Mouse (Mus musculus) forebrain, embryonic 12.5 days (tissue): Measurements from ENCODE around the gene Acyp2. TPM values are rescaled to one million over a fixed set of nuclear protein-coding genes. Genes with fewer than 3 reads are reported as not detected.

ENCODE experiments used
- ATAC-seq: fragments of 200-750 bp; cut with Nextera tagmentation; 2 replicates; pipeline ENCODE4 v1.8.0; 2017; ENCODE audit warnings: moderate TSS enrichment; ENCODE audit not compliant: low FRiP score
- H3K27ac ChIP-seq: fragments of 300-500 bp; sonication (generic); 2 replicates; pipeline ENCODE4 v1.5.1; 2016; ENCODE audit warnings: mild to moderate bottlenecking
- H3K27me3 ChIP-seq: fragments of 300-500 bp; sonication (generic); 2 replicates; pipeline ENCODE4 v1.6.1; 2016; ENCODE audit warnings: mild to moderate bottlenecking
- H3K36me3 ChIP-seq: fragments of 300-500 bp; sonication (generic); replicated peaks from 2 replicates; pipeline ENCODE4 v1.6.1; 2016; ENCODE audit warnings: mild to moderate bottlenecking
- H3K4me1 ChIP-seq: fragments of 300-500 bp; sonication (generic); 2 replicates; pipeline ENCODE4 v1.6.1; 2016
- H3K4me2 ChIP-seq: fragments of 300-500 bp; sonication (generic); 2 replicates; pipeline ENCODE4 v1.6.1; 2016; ENCODE audit warnings: mild to moderate bottlenecking, moderate library complexity
- H3K4me3 ChIP-seq: fragments of 300-500 bp; sonication (generic); replicated peaks from 2 replicates; pipeline ENCODE4 v1.5.1; 2016; ENCODE audit warnings: mild to moderate bottlenecking
- H3K9ac ChIP-seq: fragments of 300-500 bp; sonication (generic); 2 replicates; pipeline ENCODE4 v1.6.1; 2016; ENCODE audit warnings: mild to moderate bottlenecking
- H3K9me3 ChIP-seq: fragments of 300-500 bp; sonication (generic); 2 replicates; pipeline ENCODE4 v1.6.1; 2016
- WGBS: fragments of 180-500 bp; shearing (Covaris S2); methylation state at CpG from one replicate; pipeline ENCODE4 v1.1.7; 2016; 5-methylcytosine and 5-hydroxymethylcytosine counted together
- polyA plus RNA-seq: library from polyadenylated mRNA; unstranded; fragments of >200 nt; fragmentation: Nextera tagmentation; extraction: Ambion mirVana; gene quantifications from 2 replicates; pipeline ENCODE4 v1.2.1, GENCODE M21; 2016

Gene Acyp2
- polyA plus RNA-seq, 1 experiment from 2014 or later = 9.4 TPM

DNA sequence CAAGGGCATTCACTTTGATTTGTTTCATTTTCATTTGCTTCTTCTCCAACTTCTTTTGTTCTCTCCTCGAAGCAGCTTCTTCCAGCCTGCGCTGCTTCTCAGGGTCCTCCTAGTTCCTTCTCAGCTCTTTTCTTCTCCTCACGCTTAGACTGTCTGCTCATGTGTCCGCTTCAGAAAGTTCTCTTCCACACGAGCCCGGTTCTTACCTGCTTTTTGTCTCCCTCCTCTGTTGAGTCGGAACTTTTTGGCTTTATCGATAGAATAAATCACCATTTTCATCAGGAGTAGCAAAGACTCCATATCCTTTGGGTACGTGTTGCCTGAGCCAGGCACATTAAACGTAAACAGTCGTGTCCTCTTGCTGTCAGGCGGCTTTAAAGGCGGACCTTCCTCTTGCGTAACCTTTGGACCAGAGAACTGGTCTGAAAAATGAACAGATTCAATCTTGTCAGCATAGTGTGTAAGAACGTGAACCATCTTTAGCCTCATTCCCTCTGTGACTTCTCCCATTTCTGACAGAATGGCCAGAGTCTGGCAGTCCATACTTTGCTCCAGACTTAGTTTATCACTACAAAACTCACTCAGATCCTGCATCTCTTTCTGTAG is 76.5 kb downstream of the Acyp2 start:
- 92% methylated on average over 15 of the region's 15 CpGs for WGBS
- no peak for ATAC-seq

DNA sequence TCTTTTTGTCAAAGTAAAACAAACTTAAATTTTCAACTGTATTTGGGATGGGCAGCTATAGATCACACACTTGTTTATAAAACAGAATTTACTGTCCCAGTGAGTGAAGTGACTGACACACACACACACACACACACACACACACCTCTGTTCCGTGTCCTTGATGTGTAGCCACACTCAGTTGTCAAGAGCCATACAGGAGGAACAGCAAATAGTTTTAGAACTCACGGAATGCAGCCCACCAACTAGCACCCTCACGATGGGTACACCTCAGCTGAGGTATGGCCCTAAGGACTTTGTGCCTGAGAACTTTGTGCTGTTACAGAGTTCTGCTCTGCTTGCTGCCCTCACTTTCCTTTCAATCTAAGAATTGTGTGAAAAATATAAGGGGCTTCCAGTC is 78.8 kb downstream of the Acyp2 start:
- H3K36me3 ChIP-seq = no peaks in the 10 kb centered on the region
- H3K27me3 ChIP-seq = no peaks in the 10 kb centered on the region
- H3K4me1 ChIP-seq = no peaks in the 10 kb centered on the region
- no peaks in the 10 kb centered on the region for H3K9me3 ChIP-seq
- no peak for ATAC-seq
- no peak overlapping the region for H3K27ac ChIP-seq
- 94% methylated on average over 3 of the region's 3 CpGs for WGBS
- no peak overlapping the region for H3K9ac ChIP-seq
- H3K4me3 ChIP-seq = no peak overlapping the region
- H3K4me2 ChIP-seq = no peak overlapping the region

More for the DNA sequence above, 76.5 kb downstream of the Acyp2 start:
- Histone ChIP-seq H3K4me2 (no peak overlapping the region), H3K27ac (no peak overlapping the region), H3K27me3 (no peaks in the 10 kb centered on the region), H3K36me3 (no peaks in the 10 kb centered on the region), H3K9ac (no peak overlapping the region), H3K9me3 (no peaks in the 10 kb centered on the region), H3K4me1 (no peaks in the 10 kb centered on the region), H3K4me3 (no peak overlapping the region)

DNA sequence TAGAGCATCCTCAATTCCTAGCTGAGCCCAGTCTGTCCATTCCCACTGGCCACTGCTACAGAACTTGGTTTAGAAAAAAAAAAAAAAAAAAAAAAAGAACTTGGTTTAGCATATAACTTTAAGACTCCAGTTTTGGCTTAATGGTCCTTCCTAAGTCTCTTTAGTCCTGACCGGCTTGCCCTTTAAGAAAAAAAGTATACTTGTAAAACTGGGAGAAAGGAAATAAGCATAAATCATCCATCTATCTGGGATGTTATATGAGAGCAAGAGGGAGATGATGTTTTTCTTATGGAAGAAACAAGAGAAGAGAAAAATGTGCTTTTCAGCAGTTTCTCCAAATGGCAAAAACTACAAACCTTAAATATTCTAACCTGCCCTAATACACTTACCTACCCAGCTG is 89.2 kb downstream of the Acyp2 start:
- Histone ChIP-seq H3K4me2 (no peak overlapping the region), H3K4me3 (no peak overlapping the region), H3K27me3 (no peaks in the 10 kb centered on the region), H3K9ac (no peak overlapping the region), H3K9me3 (no peaks in the 10 kb centered on the region), H3K4me1 (no peaks in the 10 kb centered on the region), H3K27ac (no peak overlapping the region), H3K36me3 (no peaks in the 10 kb centered on the region)
- ATAC-seq = no peak
- 89% methylated on average over 1 of the region's 1 CpGs for WGBS

DNA sequence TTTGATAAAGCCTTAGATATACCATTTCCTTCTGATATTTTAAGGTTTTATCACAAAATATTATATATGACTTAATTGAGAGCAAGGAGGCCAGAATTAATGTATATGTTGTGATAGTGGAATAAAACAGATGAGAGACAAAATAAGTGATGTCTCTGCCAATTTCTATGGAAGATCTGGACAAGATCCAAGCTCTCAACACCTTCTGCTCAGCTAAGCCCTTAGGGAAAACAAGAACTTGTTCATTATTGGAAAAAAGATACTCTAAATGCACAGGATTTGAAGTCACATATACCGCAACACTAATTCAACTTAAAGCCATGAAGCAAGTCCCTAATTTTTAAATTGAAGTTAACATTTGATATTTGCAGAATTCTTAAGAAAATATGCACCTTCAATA is 96.0 kb downstream of the Acyp2 start:
- 91% methylated on average over 1 of the region's 1 CpGs for WGBS
- no peaks in the 10 kb centered on the region for H3K9me3 ChIP-seq
- H3K4me3 ChIP-seq = no peak overlapping the region
- no peak overlapping the region for H3K27ac ChIP-seq
- H3K27me3 ChIP-seq = no peaks in the 10 kb centered on the region
- ATAC-seq = no peak
- no peak overlapping the region for H3K9ac ChIP-seq
- no peaks in the 10 kb centered on the region for H3K4me1 ChIP-seq
- H3K36me3 ChIP-seq = no peaks in the 10 kb centered on the region
- H3K4me2 ChIP-seq = no peak overlapping the region

DNA sequence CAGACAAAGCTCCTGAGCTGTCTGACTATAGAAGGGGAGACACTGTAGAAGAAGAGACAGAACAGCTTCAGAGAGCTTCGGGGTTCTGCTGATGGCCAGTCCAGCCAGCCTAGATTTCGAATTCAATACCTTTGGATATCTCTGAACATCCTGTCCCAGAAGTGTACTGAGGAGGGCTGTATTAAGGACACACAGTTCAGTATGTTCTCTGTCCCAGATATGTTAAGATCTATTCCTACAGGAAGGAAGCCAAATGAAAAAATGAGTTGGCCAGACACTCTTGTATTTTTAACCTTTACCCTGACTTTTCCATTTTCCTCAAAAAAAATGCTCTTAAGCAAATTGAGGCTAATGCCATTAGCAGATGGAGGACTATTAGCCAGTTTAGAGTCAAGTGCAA is 132.3 kb downstream of the Acyp2 start:
- no peak for ATAC-seq
- H3K4me1 ChIP-seq = no peaks in the 10 kb centered on the region

DNA sequence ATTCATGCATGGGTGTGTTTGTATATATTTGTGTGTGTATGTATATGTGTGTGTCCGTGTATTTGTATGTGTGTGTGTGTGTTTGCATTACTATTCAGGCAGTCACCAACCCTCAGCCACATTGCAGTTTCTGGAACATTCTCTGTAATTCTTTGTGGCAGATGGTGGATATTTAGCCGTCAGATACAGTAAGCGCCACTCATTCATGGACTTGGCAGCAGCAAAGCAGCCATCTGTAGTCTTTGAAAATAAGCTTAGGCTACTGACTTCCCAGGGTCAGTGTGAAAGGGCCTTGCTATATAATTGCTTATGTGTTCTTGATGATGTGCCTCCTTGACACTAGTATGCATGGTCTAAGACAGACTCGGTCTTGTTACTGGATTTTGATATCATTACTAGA is 141.2 kb downstream of the Acyp2 start:
- Histone ChIP-seq H3K27me3 (no peaks in the 10 kb centered on the region), H3K9ac (no peak overlapping the region), H3K4me2 (no peak overlapping the region), H3K4me3 (no peak overlapping the region), H3K9me3 (no peaks in the 10 kb centered on the region), H3K36me3 (no peaks in the 10 kb centered on the region), H3K4me1 (no peaks in the 10 kb centered on the region), H3K27ac (no peak overlapping the region)
- 85% methylated on average over 4 of the region's 4 CpGs for WGBS
- no peak for ATAC-seq

More for the DNA sequence above, 132.3 kb downstream of the Acyp2 start:
- Histone ChIP-seq H3K27ac (no peak overlapping the region), H3K4me2 (no peak overlapping the region), H3K27me3 (no peaks in the 10 kb centered on the region), H3K36me3 (no peaks in the 10 kb centered on the region), H3K9ac (no peak overlapping the region), H3K9me3 (no peaks in the 10 kb centered on the region), H3K4me3 (no peak overlapping the region)
- WGBS = 86% methylated on average over 2 of the region's 2 CpGs

DNA sequence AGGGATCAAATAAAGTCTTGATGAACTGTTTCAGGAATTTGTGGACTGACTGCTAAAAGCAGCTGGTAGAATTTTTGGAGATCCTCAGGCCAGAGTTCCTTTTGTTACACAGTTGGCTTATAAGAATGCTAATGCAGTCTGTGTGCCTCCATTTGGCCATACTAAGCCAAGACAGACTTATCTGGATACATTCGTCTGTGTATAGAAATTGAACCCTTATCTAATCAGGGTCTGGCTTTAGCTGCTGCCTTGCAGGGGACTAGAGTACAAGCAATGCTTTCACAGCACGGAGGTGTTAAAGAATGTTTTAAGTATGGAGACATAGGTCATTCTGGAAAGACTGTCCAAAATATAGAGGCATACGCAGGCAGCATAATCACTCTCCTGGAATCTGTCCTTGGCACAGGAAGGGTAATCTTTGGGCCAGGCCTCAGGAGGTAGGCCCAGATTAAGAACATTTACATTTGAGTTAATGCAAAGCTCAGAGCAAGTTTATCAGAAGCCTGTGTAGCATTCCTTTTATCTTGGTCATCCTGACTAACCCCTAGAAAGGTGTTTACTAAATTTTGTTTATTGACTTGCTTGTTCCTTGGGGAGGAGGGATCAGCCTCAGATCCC is 150.5 kb downstream of the Acyp2 start:
- ATAC-seq = no peak
- H3K36me3 ChIP-seq = no peaks in the 10 kb centered on the region
- WGBS = 85% methylated on average over 3 of the region's 3 CpGs
- H3K9ac ChIP-seq = no peak overlapping the region
- H3K4me1 ChIP-seq = no peaks in the 10 kb centered on the region
- H3K4me2 ChIP-seq = no peak overlapping the region
- H3K27ac ChIP-seq = no peak overlapping the region
- H3K4me3 ChIP-seq = no peak overlapping the region
- no peaks in the 10 kb centered on the region for H3K27me3 ChIP-seq
- no peaks in the 10 kb centered on the region for H3K9me3 ChIP-seq

DNA sequence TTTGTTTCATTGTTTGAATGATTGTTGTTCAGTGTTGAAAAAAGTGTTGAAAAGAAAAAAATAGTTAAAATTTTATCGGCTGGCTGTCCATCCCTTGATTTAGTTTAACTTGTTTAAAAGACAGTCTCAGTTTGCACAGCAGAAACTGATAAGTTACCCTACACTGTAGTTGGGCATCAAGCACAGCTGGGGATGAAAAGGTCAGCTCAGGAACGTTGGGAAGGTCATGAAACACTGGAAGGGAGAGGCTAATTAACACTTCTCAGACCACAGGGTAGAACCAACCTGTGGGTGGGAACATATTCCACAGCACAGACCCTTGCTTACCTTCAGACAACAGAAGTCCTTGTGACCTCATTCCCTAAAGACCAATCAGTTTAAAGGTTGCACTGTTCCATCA is 152.2 kb downstream of the Acyp2 start:
- 61% methylated on average over 2 of the region's 2 CpGs for WGBS
- H3K36me3 ChIP-seq = no peaks in the 10 kb centered on the region
- no peak overlapping the region for H3K27ac ChIP-seq
- no peak overlapping the region for H3K4me2 ChIP-seq
- H3K4me1 ChIP-seq = no peaks in the 10 kb centered on the region
- ATAC-seq = no peak
- no peak overlapping the region for H3K9ac ChIP-seq
- no peaks in the 10 kb centered on the region for H3K27me3 ChIP-seq
- no peak overlapping the region for H3K4me3 ChIP-seq
- no peaks in the 10 kb centered on the region for H3K9me3 ChIP-seq

DNA sequence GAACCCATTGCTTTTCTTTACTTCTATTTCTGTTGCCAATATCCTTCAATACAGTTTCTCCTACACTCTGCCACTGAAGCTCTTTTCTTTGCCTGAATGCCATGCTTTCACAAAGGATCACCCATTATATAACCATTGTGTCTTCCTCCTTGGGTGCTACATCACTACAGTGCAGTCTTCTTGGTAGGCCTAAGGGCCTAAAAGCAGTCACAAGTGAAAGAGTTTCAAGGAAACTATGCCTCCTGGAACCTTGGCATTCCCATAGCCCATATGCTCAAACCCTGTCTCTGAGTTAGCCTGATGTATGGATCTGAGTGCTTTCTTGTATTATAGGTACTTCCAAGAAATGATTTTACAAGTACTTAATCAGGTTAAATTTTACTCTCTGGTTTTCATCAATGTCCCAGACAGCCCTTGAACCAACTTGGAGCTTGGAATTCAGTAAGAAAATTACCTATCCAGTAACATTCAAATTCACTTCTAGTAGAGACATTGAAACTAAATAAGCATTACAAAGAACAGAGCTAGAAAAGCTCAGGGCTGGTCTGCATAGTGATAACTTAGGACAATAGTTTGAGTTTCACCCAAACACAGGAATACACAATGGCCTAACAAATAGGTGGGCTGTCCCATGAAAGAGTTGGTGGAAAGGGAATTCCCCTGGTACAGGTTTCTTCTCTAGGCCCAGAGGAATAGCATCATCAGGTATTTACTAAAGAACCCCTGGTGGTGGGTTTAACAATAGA is 157.7 kb downstream of the Acyp2 start:
- H3K36me3 ChIP-seq = no peaks in the 10 kb centered on the region
- H3K9me3 ChIP-seq = no peaks in the 10 kb centered on the region
- no peak overlapping the region for H3K4me3 ChIP-seq
- H3K4me1 ChIP-seq = no peaks in the 10 kb centered on the region
- no peaks in the 10 kb centered on the region for H3K27me3 ChIP-seq
- H3K9ac ChIP-seq = no peak overlapping the region
- no peak overlapping the region for H3K4me2 ChIP-seq
- no peak overlapping the region for H3K27ac ChIP-seq
- no peak for ATAC-seq

DNA sequence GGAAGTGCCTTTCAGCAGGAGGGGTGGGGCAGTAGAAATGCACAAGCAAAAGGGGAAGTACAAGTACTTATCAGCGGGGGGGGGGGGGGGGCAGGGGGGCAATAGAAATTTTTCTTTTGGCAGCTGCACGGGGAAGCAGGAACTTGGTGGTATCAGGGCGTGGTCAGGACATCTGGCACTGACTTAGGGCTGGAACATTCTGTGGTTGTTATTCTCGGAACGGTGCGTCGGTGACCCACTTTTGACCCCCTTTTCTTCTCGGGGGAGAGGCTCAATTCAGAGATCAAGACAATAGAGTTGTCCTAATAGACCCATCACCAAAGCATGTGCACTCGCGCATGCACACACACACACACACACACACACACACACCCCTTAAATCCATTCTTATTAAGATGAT is 161.2 kb downstream of the Acyp2 start:
- Histone ChIP-seq H3K4me1 (no peaks in the 10 kb centered on the region), H3K27me3 (no peaks in the 10 kb centered on the region), H3K4me2 (no peak overlapping the region), H3K9me3 (no peaks in the 10 kb centered on the region), H3K4me3 (no peak overlapping the region), H3K36me3 (no peaks in the 10 kb centered on the region), H3K9ac (no peak overlapping the region), H3K27ac (no peak overlapping the region)
- no peak for ATAC-seq
- WGBS = 83% methylated on average over 10 of the region's 10 CpGs

DNA sequence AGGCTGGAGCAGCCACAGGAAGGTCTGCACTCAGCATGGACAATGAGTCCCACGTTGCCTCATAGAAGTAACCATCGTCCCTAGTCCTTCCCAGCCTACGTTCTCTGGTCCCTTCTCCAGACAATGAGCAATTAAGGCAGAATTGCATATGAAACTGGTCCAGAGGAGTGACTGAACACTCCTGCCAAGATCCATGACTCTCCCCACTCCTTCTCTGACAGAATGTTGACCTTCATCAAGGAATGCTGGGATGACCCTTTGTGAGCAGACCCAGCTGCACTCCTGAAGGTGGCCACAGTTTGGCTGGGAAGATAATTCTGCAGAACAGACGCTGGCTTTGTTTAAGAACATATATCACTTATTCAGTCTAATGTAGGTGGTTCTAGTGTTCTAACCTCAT is 166.1 kb downstream of the Acyp2 start:
- no peak for ATAC-seq
- H3K27me3 ChIP-seq = no peaks in the 10 kb centered on the region
- no peak overlapping the region for H3K27ac ChIP-seq
- no peak overlapping the region for H3K4me3 ChIP-seq
- no peak overlapping the region for H3K9ac ChIP-seq
- no peaks in the 10 kb centered on the region for H3K9me3 ChIP-seq
- 92% methylated on average over 4 of the region's 4 CpGs for WGBS
- H3K4me2 ChIP-seq = no peak overlapping the region
- H3K4me1 ChIP-seq = no peaks in the 10 kb centered on the region
- no peaks in the 10 kb centered on the region for H3K36me3 ChIP-seq

DNA sequence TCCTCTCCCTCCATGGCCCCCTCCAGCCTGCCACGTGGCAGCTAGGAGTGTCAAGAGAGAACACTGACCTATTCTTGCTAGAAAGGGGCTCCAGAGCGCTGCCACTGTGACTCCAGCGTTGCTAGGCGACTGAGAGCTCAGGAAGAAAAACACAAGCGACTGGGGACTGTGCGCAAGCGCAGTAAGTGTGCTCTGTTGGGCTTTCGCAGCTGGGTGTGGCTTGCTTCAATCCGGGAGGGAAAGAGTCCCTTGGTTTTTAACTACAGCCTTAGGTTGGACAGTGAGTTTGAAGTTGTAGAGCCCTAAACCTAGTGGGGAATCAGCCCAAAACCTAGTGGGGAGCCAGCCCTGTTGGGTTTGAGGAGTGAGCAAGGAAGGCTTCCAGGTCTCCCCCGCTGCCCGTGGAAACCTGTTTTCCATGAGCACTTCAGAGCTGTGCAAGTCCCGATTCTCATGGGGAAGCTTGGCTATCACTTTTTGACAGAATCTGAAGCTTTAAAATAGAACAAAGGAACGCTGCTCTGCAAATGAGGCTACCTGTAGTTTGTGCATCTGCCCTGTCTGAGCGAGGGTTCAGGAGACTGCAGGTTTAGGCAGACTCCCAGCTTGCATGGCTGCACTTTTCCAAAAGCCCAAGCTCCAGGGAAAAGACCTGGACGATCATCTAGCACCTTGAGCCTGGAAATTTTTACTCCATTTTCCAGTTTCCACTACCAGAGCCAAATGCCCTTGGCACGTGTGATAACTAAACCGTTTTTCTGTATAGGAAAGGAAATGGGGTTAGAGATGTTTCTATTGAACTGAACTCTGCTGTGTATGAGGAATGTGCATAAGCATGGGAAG is 177.4 kb downstream of the Acyp2 start, which contains the start of gene 4930505A04Rik:
Gene 4930505A04Rik (minus strand): TSS at position 77 of the 843 bp plus-strand sequence.
- H3K4me3 ChIP-seq = peak within 1 kb of the TSS; percentile 45
- ATAC-seq = peak; percentile 98
- no peaks in the 10 kb centered on the region for H3K27me3 ChIP-seq
- H3K27ac ChIP-seq = peak within 1 kb of the TSS; percentile 53
- H3K4me1 ChIP-seq = peaks cover 14% of the 10 kb centered on the region
- peak within 1 kb of the TSS; percentile 64 for H3K4me2 ChIP-seq
- peak within 1 kb of the TSS; percentile 61 for H3K9ac ChIP-seq
- no peaks in the 10 kb centered on the region for H3K9me3 ChIP-seq
- H3K36me3 ChIP-seq = no peaks in the 10 kb centered on the region
- 9% methylated on average over 17 of the region's 17 CpGs for WGBS
